Mouse (Mus musculus) cerebellum, postnatal 4 days (tissue): ENCODE data around the gene Ticrr.

Experiments used
- DNase-seq, 2 experiments: peaks; one replicate each; pipeline ENCODE4 v3.0.0; 2022; ENCODE audit warnings: low spot score in 2 of 2, mixed read lengths in 1 of 2

Gene Ticrr

DNA sequence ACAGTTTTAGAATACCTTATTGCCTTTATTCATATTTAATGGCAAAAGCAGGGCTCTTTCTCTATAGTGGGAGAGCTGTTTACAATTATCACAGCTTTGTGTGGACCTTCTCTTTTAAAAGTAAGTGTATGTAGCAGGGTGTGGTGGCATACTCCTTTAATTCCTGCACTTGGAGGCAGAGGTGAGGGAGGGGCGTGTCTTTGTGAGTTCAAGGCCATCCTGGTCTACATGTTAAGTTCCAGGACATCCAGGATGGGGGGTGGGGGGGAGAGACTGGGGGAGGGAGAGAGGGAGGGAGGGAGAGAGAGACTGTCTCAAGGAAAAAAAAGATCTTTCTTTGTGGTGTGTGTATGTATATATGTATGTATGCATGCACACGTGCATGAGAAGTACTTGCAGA, 20.2 kb downstream of the Ticrr start:
- no peak for DNase-seq

DNA sequence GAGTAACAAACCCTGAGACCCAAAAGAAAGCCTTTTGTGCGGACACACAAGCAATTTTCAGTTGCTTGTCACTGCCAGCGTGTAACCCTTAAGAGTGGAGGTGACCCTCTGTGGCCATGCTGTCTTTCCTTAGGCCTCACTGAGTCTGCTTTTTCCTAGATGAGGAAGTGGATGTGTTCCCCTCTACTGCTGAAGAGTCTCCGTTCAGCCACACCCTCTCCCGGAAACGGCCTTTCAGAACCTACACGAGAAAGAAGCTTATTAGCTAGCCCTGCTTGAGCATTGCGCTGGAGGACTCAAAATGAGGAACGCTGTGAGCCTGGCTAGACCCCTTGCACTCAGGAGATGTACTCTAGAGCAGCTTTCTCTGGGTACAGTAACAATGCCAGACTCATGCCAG, 36.5 kb downstream of the Ticrr start:
- no peak for DNase-seq

DNA sequence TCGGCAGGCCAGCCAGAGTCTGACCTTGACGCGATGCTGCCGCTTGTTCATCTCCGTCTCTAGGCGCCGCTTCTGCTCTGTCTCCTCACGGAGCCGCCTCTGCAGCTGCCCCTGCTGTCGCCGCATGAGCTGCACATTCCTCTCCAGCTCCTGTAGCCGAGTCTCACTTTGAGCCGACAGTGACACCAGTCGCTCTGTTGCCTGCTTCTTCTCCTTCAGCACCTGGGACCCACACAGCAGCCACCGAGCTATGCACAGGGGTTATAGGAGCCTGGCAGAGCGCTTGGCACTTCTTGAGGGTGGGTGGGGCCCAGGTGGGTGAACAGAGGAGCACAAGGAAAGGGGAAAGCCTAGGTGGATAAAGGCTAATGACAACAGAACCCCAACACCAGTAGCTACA, 42.8 kb downstream of the Ticrr start:
- no peak for DNase-seq

DNA sequence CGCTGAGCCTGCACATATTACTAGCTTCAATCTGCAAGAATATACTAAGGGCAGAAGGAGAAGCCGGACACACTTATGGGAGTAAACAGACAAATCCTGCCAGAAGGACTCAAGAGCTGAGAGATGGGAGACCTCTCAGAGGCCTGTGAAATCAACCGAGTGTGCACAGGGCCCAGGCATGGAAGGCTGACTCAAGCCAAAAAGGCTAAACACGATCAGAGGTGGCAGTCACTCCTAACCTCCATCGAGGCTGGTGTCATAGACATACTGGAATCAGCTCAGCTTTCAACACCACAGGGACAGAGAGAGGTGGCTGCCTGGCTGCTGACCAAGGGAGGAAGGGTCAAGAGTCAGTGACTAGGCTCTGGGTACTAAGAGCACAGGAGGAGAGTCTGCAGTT, 45.2 kb downstream of the Ticrr start:
- DNase-seq: no peak

DNA sequence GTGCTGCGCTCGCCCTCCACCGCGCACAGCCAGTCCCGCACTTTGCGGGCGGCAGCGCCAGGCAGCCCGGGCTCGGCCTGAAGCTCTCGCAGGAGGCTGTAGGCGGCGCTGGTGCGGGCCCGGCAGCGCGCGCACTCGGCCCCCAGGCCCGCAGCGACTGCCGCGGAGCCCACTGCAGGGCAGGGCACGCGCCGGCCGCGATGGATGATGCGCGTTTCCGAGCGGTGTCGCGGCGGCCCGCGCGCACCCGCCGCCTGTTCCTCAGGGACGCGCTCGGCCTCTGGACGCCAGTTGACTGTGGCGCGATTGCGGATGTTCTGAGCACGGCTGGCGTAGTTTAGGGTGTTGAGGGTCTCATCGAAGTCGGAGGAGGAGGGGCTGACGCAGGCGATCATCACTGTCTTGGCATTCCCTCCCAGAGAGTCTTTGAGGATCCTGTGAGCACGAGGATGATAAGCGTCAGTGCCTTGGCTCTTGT, 50.2 kb downstream of the Ticrr start:
- peak; percentile 46 to 69 for DNase-seq

DNA sequence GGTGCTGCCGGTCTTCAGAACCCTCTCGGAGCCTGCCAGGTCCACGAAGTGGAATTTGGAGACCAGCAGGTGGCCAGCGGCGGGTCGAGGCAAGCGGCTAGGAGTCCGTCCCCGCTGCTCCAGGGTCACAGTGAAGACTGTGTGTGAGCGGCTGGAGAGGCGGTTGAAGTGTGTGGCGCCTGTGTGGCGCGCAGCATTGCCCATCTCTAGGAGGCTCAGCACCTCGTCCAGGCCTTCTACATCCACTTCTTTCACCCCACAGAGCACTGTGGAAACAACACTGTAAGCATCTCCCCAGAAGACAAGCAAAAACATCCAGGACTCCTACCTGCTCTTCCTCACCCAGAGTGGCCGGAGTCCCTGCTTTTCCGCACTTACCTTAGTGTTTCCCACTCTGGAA, 50.8 kb downstream of the Ticrr start:
- DNase-seq: no peak

DNA sequence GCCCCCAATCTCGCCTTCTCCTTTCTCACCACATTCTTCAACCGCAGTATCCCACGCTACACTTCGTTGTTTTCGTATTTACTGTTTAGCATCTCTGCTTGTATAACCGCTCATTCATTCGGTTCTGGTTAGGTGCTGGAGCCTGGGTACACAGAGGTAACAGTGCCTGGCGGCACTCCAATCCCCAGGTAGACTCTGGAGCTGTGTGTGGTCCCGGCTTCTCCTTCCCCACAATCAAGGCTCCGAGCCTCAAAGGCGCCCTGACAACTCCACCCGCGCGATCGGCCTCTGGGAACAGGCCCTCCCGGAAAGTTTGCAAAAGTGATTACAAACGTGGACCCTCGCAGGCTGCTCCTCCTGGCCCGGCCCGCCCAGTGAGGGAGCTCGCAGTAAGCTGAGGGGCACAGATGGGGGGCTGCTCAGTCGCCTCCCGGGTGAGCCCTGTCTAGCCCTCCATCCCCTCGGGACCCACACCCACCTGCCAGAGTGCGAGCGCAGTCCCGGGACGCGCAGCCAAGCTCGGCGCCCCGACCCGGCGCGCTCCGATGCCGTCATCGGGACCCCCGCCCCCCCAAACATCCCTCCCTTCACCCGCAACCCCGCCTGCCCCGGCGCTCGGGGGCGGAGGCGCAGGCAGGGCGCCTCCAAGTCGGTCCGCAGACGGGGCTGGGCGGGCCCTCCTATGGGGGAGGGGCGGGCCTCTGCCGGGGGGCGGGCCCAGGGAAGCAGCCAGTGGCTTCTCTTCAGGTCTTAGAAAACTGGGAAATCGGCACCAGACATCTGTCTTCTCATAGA, 55.4 kb downstream of the Ticrr start, which contains the start of gene Kif7:
Gene Kif7 (minus strand): TSS at position 534 of the 795 bp plus-strand sequence.
- DNase-seq: peak; percentile 50 to 77

DNA sequence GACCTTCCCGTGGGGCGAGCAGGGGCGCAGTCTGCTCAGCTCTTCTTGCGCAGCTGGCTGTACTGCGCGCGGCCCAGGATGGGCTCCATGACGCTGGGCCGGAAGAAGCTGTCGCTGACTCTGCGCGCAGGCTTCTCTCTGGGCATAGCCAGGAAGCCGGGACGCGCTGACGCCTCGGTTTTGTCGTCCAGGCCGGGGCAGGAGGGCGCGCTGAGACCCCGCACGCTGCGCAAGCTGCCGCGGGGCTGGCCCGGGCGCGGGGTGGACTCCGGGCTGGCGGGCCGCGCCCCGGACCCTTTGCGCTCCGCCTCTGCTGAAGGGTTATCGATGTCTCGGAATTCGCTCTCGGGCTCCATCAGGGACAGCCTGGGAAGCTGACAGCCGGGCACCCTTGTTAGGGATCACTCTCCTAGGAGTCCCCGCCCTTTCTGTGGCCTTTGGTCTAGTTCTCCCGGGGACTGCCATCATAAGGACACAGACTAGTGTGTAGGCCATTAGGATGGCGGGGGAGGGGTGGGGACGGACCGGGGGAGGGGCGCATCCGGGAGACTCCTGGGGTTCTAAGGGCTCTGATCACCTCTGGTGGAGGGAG, 61.5 kb downstream of the Ticrr start:
- peak in 1 of 2 experiments; percentile 31 for DNase-seq

DNA sequence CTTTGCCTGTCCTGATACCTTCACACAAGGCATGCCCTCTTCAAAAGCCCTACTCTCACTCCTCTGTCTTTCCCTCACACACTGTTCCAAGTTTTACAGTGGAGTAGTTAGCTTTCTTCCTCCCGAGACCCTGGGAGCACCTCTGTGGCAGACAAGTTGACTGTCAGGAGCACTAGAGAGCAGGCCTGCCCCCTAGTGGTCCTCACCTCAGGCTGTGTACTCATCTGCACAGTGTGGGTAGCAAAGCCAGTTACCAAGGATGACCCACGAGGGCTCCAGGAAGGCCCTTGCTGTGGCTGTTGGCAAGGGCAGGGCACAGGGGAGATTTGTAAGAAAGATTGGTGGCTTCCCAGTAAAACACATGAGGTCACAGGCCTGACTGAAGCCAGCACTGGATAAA, 67.1 kb downstream of the Ticrr start:
- DNase-seq: peak in 1 of 2 experiments; percentile 49

DNA sequence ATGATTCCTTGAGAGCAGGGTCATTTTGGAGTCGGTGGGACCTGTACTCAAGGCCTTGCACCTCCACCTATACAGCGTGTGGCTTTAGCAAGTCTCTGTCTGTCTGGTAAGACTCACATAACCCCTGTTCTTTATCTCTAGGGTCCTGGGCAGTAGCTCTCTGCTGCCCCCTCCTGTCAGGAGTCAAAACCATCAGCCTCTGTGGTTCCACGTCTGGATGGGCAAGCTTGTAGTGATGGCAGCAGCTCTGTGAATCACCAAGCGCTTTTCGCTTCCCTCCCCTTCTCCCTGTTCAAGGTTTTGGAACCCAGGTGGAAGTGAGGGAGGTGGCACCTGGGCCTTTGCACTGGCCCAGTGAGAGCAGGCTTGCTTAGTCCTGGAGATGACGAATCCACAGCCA, 68.2 kb downstream of the Ticrr start:
- peak in 1 of 2 experiments; percentile 59 for DNase-seq

DNA sequence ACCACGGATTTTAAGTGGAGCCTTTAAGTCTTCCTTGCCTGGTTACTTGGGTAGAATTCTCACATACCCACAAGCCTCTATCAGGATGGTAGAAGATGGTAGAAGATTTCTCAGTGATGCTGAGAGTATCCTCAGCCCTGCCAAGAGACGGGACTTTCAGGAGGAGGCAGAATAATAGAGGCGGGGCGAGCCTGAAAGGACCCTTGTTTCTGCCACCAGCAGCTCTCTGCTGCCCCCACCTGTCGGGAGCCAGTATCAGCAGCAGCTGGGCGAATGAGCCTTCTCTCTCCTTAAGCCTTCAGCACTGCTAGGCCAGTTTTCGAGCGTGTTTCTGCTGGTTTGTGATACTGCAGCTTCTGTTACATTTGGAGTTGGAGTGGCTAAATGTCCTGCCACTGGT, 69.2 kb downstream of the Ticrr start:
- DNase-seq: peak; percentile 34 to 73

DNA sequence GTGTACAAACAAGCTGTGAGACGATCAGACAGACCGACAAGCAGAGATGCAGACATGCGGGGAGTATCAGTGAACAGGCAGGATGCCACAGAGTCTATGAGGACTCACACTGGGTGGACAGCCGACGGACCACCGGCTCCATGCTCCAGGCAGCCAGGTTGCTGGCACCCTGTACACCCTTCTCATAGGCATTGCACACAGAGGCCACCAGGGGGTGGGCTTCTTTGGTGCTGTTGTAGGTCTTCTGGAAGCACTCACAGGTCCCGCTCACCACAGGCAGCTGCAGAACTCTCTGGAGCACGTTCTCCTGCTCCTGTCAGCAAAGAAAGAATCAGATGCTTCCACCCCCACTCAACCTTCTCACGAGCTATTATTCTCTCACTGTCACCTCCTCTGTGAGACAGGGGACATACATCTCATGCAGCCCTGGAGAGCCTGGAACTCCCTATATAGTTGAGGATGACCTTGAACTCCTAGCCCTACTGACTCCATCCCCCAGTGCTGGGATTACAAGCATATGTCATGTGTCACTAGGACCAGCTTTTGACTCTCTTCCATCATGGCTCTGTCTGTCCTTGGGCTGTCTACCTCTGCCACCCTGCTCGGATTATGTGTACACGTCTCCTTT, 69.9 kb downstream of the Ticrr start:
- DNase-seq: no peak

DNA sequence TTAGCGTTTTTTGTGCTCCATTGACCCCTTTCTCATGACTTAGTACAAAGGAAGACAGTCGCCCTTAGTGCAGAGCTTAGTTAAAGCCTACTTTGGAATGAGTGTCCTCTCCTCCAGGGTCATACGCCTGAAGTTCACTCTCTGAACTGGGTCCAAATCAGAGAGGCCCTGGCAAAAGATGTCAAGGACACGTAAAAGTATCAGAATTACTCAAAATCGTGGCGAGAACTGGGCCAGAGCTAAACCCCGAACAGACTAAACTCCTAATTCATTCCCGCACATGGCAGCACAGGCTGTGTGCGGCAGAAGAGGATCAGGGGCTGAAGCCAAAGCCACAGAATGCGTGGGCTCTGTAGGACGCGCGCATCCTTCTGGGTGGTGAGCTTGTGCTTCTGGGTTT, 71.4 kb downstream of the Ticrr start:
- no peak for DNase-seq

DNA sequence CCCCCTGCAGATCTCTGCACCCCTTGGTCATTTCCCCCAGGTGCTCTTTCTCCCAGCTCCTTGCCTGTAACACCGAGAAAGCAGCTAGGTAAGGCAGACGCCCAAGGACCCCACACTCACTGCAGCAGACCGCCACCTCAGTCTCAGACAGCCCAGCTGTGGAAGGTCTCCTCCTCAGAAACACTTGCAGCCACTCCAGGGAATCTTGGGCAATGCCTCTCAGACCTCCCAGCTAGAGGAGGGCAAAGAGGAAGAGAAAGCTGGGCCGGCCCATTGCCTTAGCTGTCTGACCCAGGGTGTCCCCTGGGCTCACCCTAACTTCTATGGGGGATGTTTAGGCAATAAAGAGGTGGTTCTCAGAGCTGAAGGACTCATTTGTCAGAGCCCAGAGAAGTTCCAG, 72.6 kb downstream of the Ticrr start, which contains the start of gene Plin1:
Gene Plin1 (minus strand): TSS at position 282 of the 400 bp plus-strand sequence.
- DNase-seq: no peak

DNA sequence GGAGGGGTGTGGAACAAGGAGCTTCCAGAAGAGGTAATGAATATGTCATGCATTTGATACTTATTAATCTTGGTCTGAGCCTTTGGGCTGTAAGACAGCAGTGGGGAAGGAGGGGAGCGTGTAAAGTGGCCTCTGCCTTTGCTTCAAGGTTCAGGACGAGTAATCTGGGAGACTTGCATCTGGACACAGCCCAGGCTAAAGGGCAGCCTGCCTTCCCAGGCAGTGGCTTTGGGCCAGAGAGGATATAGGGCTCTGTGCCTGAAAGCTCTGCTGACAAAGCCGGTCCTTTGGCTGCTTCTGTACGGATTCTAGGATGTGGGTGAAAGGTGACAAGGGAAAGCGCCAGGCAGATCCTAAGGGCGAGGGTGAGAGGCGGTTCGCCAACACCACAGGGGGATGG, 74.6 kb downstream of the Ticrr start:
- no peak for DNase-seq

DNA sequence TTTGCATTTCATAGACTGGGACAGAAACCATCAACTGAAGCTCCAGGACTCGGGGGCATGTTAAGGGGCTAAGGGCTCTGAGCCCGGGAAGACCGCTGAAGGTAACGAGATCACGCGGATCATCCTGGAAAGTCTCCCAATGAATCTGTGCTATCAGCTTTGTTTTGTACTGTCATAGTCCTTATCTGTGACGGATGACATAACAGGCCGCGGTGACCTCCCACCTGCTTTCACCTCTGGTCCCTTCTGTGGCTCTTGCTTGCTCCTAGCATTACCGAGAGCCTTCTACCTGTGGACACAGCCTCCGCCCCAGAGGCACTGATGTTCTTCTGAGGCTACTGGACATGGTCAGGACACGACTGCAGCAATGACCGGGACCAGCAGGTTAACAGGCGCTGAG, 76.5 kb downstream of the Ticrr start:
- DNase-seq: no peak

DNA sequence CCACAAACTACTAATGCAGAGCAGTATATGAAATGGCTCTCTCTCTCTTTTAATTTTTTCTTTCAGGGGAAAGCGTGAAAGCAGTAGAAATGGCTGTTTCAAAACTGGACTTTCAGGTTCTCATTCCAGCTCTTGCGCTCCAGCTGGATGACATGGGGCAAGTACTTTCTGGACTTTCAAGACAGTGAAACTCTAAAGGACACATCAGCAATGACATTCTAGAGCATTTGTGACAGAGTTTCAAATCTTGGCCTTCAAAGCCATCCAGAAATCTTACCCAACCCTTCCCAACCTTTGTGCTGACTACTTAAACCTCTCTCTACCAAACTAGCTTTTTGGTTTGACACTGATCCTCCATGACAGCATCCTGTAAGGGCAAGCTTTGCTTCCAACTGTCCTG, 78.9 kb downstream of the Ticrr start:
- no peak for DNase-seq

DNA sequence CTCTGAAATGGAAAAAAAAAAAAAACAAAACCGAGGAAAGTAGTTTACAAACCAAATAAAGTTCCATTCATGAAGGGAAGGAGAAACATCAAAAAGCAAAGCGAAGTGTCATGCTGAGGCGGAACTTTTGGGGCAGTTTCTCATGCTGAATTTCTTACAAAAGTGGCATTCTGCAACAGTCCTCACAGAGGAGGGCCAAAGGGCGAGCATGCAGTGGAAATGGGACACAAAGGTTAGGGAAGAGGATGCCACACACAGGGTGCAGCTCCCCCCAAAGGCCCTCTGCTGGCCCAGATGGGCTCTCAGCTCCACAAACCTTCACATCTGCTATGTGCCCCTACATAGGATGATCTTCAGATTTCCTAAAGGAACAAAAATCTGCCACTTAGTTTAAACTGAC, 80.3 kb downstream of the Ticrr start:
- DNase-seq: no peak

DNA sequence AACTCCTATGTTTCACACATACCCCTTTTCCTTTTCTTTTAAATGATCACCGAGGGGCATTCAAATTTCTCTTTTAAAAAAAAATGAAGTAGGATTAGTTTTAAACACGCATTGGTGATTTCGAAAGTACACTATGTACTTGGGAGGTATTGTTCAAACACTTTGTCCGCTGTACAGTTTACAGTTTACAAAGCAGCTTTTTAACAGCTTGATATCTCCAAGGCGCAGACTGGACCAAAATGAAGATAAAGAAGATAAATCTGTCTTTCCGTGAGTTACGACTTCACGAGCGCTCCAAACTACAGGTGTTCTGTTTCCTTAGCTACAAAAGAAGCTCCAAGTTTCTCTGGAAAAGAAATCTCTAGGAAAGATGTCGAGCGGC, 82.3 kb downstream of the Ticrr start:
- DNase-seq: no peak

DNA sequence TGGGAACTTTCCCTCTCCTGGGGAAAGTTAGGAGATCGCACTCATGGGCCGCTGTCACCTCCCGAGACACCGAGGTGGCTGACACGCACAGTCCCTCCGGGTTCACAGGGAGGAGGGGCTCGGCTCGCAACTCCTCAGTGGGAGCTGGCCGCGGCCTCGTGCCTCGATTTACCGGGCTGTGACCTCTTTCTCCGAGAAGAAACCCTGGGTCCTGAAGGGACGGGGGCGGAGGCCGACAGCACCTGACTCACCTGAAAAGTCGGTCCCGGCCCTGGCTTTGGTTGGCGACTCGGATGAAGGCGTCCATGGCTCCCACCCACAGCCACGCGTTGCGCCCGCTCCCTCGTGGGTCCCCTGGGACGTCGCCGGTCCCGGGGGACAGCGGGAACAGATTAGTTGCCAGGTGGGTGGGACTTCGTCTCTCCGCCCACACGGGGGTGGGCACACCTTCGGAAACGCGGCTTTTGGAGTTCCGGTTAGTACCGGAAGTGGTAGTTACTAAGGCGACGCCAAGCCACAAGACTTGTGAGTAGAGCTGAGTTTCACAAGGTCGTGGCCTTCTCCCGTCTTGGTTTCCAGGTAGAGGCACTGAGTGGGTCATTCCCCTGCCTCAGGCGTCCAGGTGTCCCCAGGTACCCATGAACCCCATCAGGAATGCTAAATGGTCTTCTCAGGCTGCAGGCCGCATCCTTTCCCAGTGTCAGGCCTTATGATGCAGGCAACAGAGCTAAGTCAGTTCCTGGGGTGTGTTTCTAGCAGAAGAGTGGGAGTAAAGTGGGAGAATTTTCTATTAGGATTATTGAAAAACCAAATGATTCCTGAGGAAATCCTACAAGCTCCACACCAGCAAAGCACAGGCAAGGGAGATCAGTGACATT, 82.9 kb downstream of the Ticrr start, which contains the start of the genes Pex11a and Wdr93:
Gene Pex11a (minus strand): TSS at position 473 of the 878 bp plus-strand sequence.
Gene Wdr93 (plus strand): TSS at position 505 of the 878 bp plus-strand sequence.
- DNase-seq: peak; percentile 39 to 69

DNA sequence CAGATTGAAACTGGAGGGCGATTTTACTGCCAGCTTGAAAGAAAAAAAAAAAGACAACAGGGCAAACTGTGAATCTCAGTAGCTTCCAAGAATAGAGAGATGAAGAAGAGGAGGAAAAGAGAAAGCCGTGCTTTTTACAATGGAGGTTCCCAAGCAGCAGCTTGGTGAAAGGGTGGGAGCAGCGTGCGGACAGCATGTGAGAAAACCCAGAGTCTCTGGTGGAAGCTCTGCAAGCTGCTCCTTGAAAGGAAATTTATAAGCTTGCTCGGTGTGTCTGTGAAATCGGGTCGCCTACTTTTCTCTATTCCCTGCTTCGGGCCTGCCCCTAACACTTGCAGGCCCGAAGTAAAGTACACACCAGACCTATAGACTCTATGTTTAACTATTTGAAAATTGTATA, 84.1 kb downstream of the Ticrr start:
- no peak for DNase-seq

DNA sequence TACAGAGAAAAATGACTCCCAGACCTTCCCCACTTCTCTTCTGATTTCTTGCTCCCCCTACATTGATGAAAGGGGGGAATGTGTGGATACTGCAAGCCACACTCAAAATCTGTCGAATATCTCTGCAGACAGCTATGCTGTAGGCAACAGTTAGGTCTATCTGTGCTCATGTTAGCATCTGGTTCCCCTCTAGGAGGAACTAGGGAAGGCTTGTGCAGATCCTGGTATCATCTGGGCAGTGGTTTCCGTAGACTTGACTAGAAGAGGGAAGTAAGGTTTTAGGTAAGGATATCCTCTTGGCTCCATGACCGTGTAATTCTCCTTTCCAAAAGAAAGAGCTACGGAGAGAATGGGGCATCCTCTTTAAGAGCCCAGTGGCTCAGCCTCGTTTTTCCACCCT, 84.6 kb downstream of the Ticrr start:
- DNase-seq: no peak
